Mouse (Mus musculus) embryonic facial prominence, embryonic 10.5 days (tissue): Measurements from ENCODE around the gene Cyp46a1. TPM values are rescaled to one million over a fixed set of nuclear protein-coding genes. Genes with fewer than 3 reads are reported as not detected.

Experiments
- DNase-seq: peaks from one replicate; pipeline ENCODE4 v3.0.0-alpha.2; 2017; ENCODE audit warnings: low spot score
- H3K27ac ChIP-seq: fragments of 300-500 bp; sonication (generic); replicated peaks from 2 replicates; pipeline ENCODE4 v1.5.1; 2016; ENCODE audit warnings: mild to moderate bottlenecking
- H3K27me3 ChIP-seq: fragments of 300-500 bp; sonication (generic); replicated peaks from 2 replicates; pipeline ENCODE4 v1.6.1; 2016; ENCODE audit warnings: low read depth, mild to moderate bottlenecking; ENCODE audit not compliant: poor library complexity, severe bottlenecking
- H3K36me3 ChIP-seq: fragments of 300-500 bp; sonication (generic); replicated peaks from 2 replicates; pipeline ENCODE4 v1.6.1; 2016; ENCODE audit warnings: mild to moderate bottlenecking, moderate library complexity
- H3K4me1 ChIP-seq: fragments of 300-500 bp; sonication (generic); 2 replicates; pipeline ENCODE4 v1.6.1; 2016
- H3K4me3 ChIP-seq: fragments of 300-500 bp; sonication (generic); 2 replicates; pipeline ENCODE4 v1.5.1; 2016; ENCODE audit warnings: mild to moderate bottlenecking, moderate library complexity
- H3K9me3 ChIP-seq: fragments of 300-500 bp; sonication (generic); 2 replicates; pipeline ENCODE4 v1.6.1; 2016; ENCODE audit warnings: mild to moderate bottlenecking
- WGBS: fragments of 180-500 bp; shearing (Covaris S2); methylation state at CpG from one replicate; pipeline ENCODE4 v1.1.7; 2016; 5-methylcytosine and 5-hydroxymethylcytosine counted together
- polyA plus RNA-seq: library from polyadenylated mRNA; unstranded; fragments of >200 nt; fragmentation: Nextera tagmentation; extraction: Ambion mirVana; gene quantifications from 2 replicates; pipeline ENCODE4 v1.2.1, GENCODE M21; 2016

Gene Cyp46a1
- polyA plus RNA-seq, 1 experiment from 2014 or later: 3.9 TPM

DNA sequence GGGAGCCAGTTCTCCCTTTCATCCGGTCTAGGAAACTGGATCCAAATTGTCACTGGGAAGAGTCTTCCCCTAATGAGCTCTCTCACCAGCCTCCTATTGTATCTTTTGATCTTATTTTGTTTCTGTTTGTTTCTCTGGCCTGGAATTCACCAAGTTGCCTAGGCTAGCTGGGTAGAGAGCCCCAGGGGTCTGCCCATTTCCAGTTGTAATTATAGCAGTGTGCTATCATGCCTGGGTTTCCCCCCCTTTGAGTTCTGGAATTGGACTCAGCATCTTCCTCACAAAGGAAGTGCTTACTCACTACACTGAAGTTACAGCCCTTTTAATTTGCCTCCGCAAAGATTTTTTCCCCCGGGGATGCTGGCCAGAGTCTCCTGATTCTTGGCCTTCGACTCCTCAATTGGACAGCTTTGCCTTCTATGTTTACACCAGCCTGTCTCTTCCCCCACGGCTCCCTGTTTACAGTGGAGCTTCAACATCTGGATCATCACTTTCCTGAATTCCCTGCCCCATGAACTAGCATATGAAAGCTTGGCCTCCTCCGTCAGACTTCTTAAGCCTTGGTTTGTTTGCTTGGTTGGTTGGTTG is 30.3 kb upstream of the Cyp46a1 start:
- no peak overlapping the region for H3K27ac ChIP-seq
- WGBS: 46% methylated on average over 6 of the region's 6 CpGs
- DNase-seq: no peak
- H3K9me3 ChIP-seq: no peaks in the 10 kb centered on the region
- peaks cover 33% of the 10 kb centered on the region for H3K4me1 ChIP-seq
- no peaks in the 10 kb centered on the region for H3K36me3 ChIP-seq
- H3K4me3 ChIP-seq: no peak overlapping the region
- H3K27me3 ChIP-seq: peaks cover 50% of the 10 kb centered on the region

DNA sequence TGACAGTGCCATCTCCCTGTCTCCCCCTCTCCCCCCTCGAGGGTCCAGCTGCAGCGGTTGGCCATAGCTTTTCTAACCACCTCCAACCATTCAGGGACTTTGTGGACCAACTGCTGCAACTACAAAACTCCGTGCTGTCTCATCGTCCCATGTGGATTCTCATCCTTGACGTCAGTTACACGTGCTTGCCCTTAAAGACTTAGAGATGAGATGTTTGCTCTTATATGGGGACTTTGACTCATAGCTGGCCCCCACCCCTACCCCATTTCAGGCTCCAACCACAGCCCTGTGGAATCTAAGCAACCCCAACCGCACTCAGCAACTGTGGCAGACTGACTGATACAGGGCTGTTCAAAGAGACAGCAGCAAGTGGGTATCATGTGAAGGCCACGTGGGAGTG is 29.0 kb upstream of the Cyp46a1 start:
- no peaks in the 10 kb centered on the region for H3K36me3 ChIP-seq
- 0 out of 2 replicates have a peak overlapping the region, but pooled peaks have one; percentile 71 for H3K4me3 ChIP-seq
- no peaks in the 10 kb centered on the region for H3K9me3 ChIP-seq
- H3K27ac ChIP-seq: no peak overlapping the region
- 77% methylated on average over 8 of the region's 8 CpGs for WGBS
- peaks cover 60% of the 10 kb centered on the region for H3K27me3 ChIP-seq
- DNase-seq: no peak
- peaks cover 41% of the 10 kb centered on the region for H3K4me1 ChIP-seq

DNA sequence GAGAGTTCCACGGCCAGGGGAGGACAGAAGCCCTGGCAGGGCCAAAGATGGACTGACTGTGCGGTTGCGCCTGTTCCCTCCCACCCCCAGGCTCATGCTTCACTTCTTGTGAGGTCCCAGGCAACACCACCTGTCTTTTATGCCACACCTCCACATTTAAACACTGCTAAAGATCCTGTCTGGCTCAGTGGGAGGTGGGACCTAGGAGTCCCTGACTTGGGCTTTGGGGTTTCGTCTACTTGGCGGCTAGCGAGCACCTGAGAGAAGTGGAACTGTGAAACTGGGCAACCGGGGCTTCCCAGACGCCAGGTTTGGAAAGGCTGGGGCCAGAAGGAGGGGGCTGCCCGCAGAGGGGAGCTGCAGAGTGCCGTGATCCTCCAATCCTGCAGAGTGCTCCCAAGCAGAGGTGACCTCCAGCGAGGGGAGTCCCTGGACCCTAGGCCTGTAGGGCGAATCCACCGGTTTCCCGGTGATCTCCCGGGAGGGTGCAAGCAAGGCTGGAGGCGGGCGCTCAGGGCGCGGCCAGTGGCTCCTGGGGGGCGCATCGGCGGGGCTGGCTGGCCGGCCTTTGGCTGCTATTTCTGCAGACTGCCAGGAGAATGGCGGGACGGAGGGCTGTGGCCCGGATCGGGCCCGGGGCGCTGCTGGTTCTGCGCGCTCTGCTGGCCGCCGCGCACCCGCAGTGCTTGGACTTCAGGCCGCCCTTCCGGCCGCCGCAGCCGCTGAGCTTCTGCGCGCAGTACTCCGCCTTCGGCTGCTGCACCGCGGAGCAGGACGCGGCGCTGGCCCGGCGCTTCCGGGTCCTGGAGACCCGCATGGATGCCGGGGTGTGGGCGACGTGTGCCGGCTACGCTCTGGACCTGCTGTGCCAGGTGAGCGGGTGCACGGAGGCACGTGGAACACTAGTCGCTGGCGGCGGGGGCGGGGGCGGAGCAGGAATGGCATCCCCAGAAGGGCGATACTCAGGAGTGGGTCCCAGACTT is 28.1 kb upstream of the Cyp46a1 start, which contains the start of gene Hhipl1:
Gene Hhipl1, plus strand, starts transcription at position 459 of the 983 bp plus-strand sequence.
- Histone ChIP-seq H3K27me3 (peaks cover 60% of the 10 kb centered on the region), H3K9me3 (no peaks in the 10 kb centered on the region), H3K27ac (peak within 1 kb of the TSS; percentile 85), H3K4me3 (peak within 1 kb of the TSS; percentile 71), H3K4me1 (peaks cover 41% of the 10 kb centered on the region), H3K36me3 (no peaks in the 10 kb centered on the region)
- 4% methylated on average over 67 of the region's 67 CpGs for WGBS
- peak; percentile 74 for DNase-seq

DNA sequence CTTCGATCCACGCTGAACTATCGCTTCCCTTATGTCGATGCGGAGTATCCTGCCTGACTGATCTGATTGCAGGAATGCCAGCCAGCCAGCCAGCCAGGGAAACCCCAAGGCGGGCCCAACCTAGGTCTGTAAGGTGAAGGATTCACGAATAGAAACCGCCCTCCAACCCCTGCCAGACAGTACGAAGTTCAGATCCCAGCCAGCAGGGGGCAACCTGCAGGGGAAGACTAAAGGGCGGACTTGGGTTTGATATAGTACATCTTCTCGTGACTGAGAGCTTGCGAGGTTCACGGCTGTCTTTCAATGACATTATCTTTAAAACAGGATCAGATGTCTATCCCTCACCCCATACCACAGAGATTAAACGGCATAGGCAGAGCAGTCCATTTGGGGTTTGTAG is 26.6 kb upstream of the Cyp46a1 start:
- peaks cover 65% of the 10 kb centered on the region for H3K27me3 ChIP-seq
- no peaks in the 10 kb centered on the region for H3K36me3 ChIP-seq
- 23% methylated on average over 14 of the region's 14 CpGs for WGBS
- no peak overlapping the region for H3K27ac ChIP-seq
- peaks cover 47% of the 10 kb centered on the region for H3K4me1 ChIP-seq
- H3K4me3 ChIP-seq: no peak overlapping the region
- H3K9me3 ChIP-seq: no peaks in the 10 kb centered on the region
- peak; percentile 81 for DNase-seq

DNA sequence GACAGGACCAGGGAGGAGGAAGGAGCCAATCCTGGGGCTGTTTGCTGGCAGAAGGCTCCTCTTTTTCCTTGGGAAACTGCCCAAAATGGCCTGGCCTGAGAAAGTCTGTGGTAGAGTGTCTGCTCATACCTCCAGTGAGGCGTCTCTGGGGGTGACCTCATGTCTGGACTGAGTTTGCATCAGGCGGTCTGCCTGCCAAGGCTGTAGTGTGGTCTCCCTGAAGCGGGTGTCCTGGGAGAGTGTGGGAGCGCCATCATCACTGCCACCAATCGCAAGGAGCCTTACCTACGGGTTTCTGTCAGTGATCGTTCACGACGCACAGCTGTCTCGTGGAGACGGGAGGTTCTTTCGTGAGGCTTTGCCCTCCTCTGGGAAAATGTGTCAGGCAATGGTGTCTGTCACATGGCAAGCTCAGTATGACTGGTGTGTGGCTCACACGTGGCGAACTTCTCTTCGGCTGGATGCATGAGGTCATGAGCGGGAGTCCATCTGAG is 25.8 kb upstream of the Cyp46a1 start:
- no peak overlapping the region for H3K4me3 ChIP-seq
- peaks cover 54% of the 10 kb centered on the region for H3K4me1 ChIP-seq
- H3K27ac ChIP-seq: no peak overlapping the region
- peaks cover 65% of the 10 kb centered on the region for H3K27me3 ChIP-seq
- H3K9me3 ChIP-seq: no peaks in the 10 kb centered on the region
- no peaks in the 10 kb centered on the region for H3K36me3 ChIP-seq
- WGBS: 88% methylated on average over 16 of the region's 16 CpGs
- DNase-seq: no peak

DNA sequence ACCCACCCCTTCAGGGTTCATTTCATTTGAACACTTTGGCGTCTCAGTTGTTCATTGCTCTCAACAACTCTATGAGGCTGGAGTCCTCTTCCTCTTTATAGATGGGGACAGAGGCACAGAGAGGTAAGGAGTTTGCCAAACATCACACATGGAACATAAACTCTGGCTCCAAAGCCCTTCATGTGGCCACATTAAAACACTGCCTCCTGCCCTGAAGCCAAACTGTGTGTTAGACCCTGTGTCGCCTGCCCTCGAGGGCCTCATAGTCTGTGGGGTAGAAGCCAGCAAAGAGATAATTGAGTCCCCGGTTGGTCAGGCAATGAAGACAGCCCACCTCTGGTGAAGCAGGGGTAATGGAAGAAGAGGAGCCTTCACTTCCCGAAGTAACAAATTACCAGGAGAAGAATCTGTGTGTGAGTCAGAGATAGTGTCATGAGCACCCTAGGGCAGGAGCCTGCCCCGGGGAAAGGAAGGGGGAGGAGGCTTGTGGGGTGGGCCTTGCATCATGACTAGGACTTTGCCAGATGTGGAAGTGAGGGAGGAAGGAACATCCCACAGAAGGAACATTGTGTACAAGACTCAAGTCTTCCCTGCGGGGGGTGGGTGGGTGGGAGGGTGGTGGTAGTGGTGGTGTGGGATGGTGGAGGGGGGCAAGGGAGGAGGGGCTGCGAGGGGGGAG is 24.9 kb upstream of the Cyp46a1 start:
- Histone ChIP-seq H3K9me3 (no peaks in the 10 kb centered on the region), H3K27ac (no peak overlapping the region), H3K36me3 (no peaks in the 10 kb centered on the region), H3K4me1 (peaks cover 50% of the 10 kb centered on the region), H3K4me3 (no peak overlapping the region), H3K27me3 (peaks cover 61% of the 10 kb centered on the region)
- WGBS: 62% methylated on average over 8 of the region's 8 CpGs
- no peak for DNase-seq

DNA sequence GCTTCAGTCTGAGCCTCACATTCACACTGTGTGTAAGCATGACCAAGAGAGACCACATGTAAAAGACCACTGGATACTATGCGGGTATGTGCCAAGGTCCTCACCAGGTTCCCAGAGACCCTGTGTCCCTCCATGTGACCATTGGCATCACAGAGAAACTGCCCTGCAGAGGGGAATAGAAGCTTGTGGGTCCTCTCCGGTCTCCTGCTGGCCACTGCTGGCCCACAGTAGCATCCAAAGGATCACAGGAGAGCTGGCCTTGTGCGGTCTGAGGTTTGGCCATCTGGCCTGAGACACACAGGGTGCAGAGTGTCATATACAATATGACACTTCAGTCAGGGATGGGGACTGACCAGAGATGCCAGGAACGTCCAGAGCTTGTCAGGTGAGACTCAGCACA is 24.1 kb upstream of the Cyp46a1 start:
- no peaks in the 10 kb centered on the region for H3K36me3 ChIP-seq
- 90% methylated on average over 4 of the region's 4 CpGs for WGBS
- no peaks in the 10 kb centered on the region for H3K9me3 ChIP-seq
- no peak overlapping the region for H3K4me3 ChIP-seq
- DNase-seq: no peak
- H3K27ac ChIP-seq: no peak overlapping the region
- H3K27me3 ChIP-seq: peaks cover 60% of the 10 kb centered on the region
- peaks cover 50% of the 10 kb centered on the region for H3K4me1 ChIP-seq

DNA sequence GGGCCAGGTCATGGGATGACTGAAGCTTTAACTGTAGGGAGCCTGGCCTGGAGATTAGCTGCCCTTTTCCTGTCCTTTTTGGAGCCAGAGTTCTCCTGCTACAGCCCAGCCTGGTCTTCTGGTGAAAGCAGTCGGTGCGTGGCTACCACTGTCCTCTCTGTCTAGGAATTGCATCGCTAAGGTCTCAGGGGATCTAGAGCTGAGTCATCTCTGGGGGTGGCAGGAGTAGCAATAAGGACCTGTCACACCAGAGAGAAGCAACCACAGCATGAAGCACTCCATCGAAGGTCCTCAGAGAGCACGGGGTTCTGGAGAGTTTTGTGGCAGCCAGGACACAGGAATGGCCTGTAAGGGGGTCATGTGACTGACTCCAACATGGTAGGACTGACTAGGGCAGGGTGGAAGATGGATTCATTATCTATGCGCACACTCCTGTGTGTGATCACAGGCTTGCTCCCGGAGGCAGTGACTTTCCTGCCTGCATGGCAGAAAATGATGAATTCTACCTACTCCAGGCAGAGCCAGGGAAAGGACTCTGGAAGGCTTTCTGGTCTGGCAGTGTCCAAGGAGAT is 23.6 kb upstream of the Cyp46a1 start:
- H3K36me3 ChIP-seq: no peaks in the 10 kb centered on the region
- WGBS: 83% methylated on average over 7 of the region's 7 CpGs
- H3K27ac ChIP-seq: no peak overlapping the region

DNA sequence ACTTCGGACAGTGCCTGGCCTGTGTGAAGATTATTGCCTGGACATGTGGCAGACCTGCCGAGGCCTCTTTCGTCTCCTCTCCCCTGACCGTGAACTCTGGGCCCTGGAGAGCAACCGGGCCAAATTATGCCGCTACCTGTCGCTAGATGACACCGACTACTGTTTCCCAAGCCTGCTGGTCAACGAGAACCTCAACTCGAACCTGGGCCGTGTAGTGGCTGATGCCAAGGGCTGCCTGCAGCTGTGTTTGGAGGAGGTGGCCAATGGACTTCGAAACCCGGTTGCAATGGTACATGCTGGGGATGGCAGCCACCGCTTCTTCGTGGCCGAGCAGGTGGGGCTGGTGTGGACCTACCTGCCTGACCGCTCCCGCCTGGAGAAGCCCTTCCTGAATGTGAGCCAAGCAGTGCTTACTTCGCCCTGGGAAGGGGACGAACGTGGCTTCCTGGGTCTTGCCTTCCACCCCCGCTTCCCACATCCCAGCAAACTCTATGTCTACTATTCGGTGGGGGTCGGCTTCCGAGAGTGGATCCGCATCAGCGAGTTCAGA is 22.4 kb upstream of the Cyp46a1 start:
- Histone ChIP-seq H3K4me3 (no peak overlapping the region), H3K36me3 (no peaks in the 10 kb centered on the region), H3K27me3 (peaks cover 60% of the 10 kb centered on the region), H3K27ac (0 out of 2 replicates have a peak overlapping the region, but pooled peaks have one; percentile 10), H3K9me3 (no peaks in the 10 kb centered on the region), H3K4me1 (peaks cover 47% of the 10 kb centered on the region)
- DNase-seq: no peak
- 89% methylated on average over 27 of the region's 27 CpGs for WGBS

More for the DNA sequence above, 23.6 kb upstream of the Cyp46a1 start:
- peaks cover 50% of the 10 kb centered on the region for H3K4me1 ChIP-seq
- H3K27me3 ChIP-seq: peaks cover 60% of the 10 kb centered on the region
- no peak for DNase-seq
- no peaks in the 10 kb centered on the region for H3K9me3 ChIP-seq
- H3K4me3 ChIP-seq: no peak overlapping the region

DNA sequence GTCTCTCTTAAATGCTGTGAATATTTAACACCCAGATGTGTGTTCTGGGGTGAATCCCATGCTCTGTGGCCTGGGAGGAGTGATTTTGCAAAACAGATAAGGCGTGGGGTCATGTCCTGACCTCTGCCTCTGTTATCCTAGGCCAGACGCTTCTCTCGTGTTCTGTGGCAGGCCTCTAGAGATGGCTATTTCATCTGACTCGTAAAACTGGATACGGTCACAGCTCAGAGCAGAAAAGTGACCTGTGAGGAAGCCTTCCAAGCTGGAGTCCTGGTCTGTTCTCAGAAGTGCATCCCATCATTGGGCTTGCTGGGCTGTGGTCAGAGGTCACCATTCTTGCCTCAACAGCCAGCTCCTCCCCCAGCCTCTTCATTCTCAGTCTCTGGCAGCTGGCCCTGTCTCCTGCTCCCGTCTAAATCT is 21.7 kb upstream of the Cyp46a1 start:
- WGBS: 28% methylated on average over 6 of the region's 6 CpGs
- Histone ChIP-seq H3K4me3 (no peak overlapping the region), H3K27ac (peak overlapping the region; percentile 19; the same call in 1 of the 2 replicates), H3K27me3 (peaks cover 60% of the 10 kb centered on the region), H3K4me1 (peaks cover 49% of the 10 kb centered on the region), H3K9me3 (no peaks in the 10 kb centered on the region), H3K36me3 (no peaks in the 10 kb centered on the region)
- no peak for DNase-seq

DNA sequence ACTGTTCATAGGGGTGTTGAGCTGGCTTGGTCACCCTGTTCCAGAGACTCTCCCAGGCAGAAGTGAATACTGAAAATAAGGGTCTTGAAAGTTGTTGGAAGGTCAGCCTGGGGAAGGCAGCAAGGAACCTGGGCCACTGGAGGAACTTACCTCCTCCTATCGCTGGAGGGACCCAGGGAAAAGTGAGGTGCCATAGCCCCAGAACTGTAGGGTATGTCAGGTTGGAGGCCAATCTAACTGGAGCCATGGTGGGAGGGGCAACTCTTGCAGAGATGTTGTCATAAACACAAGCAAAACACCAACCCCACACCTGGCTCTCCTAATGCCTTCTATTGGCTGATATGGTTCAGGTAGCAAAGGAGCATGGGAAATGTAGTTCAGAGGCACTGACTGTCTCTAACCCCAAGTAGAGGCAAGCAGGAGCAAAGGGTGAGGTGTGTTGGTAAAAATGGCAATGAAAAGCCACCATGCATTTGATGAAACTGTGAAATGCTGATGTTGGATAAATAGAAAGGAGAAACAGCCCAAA is 20.9 kb upstream of the Cyp46a1 start:
- Histone ChIP-seq H3K36me3 (no peaks in the 10 kb centered on the region), H3K4me1 (peaks cover 51% of the 10 kb centered on the region), H3K27me3 (peaks cover 60% of the 10 kb centered on the region), H3K4me3 (no peak overlapping the region), H3K27ac (0 out of 2 replicates have a peak overlapping the region, but pooled peaks have one; percentile 19), H3K9me3 (no peaks in the 10 kb centered on the region)
- 70% methylated on average over 1 of the region's 1 CpGs for WGBS
- DNase-seq: no peak
